Mouse (Mus musculus) adrenal gland, adult 18-20 months (tissue): ENCODE results near the gene Scyl1. TPM values are rescaled to one million over a fixed set of nuclear protein-coding genes. Genes with fewer than 3 reads are reported as not detected.

Experiments used
- DNase-seq, 2 experiments: peaks; one replicate each; pipeline ENCODE4 v3.0.0; 2021 to 2022; ENCODE audit warnings: low spot score in 2 of 2
- total RNA-seq, 2 experiments: library from RNA; stranded (reverse); gene quantifications; 1 replicate in 1 of 2; 2 replicates in 1 of 2; pipeline ENCODE4 v1.2.3; 2021

Scyl1 gene
- total RNA-seq, 2 experiments from 2014 or later, result 92.3 to 105 TPM

- DNase-seq, result no peak
These were observed 32.7 kb upstream of the Scyl1 start for GRCm38 (mm10) chr19:5803881-5804279.

GRCm38 (mm10) chr19:5803041-5803880 is 32.0 kb upstream of the Scyl1 start:
- peak; percentile 100 for DNase-seq

GRCm38 (mm10) chr19:5802787-5803040 is 31.5 kb upstream of the Scyl1 start:
- DNase-seq, result no peak

GRCm38 (mm10) chr19:5802011-5802786 is 31.0 kb upstream of the Scyl1 start:
- DNase-seq, result peak; percentile 99

- no peak for DNase-seq
These were observed 30.3 kb upstream of the Scyl1 start for GRCm38 (mm10) chr19:5801432-5801964.

GRCm38 (mm10) chr19:5800632-5801431 is 29.6 kb upstream of the Scyl1 start:
- no peak for DNase-seq

- DNase-seq, result no peak
These were observed 29.1 kb upstream of the Scyl1 start for GRCm38 (mm10) chr19:5800350-5800631.

DNA sequence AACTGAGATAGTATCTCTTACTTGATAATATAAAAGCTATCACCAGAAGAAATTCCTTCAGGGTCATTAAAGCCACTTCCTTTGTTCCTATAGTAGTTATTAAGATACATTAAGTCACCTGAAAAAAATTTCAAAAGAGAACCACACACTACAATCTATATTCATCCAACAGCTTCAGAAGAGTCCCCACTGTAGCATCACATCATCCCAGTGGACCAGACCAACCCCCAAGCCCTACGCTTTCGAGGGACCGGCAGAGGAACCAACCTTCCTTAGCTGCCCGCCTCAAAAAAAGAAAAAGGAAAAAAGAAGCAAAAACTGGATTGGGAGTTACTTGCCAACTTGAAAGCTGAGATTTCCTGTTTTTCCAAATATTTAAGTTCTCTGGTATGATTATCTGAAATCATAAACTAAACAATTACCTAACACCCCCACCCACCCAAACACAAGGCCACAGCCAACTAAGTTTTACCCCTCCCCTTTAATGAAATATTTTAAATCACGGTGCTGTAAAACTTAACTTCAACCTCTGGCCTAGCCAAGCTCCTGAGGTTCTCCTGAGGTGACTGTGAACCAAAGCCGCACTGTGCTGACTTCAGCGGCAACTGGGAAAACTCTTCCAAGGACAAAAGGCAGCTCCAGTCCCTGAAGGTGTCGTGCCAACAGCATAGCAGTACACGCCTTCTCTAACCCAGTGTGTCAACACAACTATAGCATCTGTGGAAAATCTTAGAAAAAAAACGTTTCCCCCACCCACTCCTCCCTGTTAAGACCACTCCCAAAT is 28.5 kb upstream of the Scyl1 start:
- no peak for DNase-seq

GRCm38 (mm10) chr19:5798700-5799479 is 27.7 kb upstream of the Scyl1 start:
- DNase-seq, result no peak

DNA sequence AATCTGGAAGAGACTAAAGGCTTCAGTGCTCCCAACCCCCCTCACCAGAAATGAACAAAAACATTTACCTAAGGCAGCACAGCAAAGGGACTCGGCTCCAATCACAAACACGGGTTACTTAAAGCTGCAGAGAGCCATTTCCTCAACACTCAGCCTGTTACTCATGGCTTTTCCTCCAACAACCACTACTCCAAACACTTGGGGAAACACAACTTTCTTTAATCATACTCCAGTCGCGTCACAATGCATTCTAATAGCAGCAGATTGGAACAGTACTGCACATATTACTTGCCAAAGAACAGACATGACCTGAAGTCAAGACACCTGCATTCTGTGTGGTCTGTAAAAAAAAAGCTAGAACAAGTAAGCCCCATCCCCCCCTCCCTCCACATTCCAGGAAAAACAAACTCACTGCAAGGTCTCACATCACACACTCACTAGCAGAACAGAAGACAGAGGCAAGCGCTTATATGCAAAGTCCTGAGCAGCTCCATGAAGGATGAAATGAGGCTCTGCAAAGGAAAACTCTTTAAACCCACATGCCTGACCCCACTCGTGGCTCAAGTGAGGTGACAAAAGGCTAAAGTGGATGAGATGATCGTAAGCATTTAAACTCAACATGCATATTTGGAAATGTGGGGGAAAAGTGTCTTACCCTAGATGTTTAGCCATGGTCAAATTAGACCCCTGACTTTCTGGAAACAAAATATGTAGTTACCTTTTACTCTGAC is 26.3 kb upstream of the Scyl1 start:
- DNase-seq, result no peak

DNA sequence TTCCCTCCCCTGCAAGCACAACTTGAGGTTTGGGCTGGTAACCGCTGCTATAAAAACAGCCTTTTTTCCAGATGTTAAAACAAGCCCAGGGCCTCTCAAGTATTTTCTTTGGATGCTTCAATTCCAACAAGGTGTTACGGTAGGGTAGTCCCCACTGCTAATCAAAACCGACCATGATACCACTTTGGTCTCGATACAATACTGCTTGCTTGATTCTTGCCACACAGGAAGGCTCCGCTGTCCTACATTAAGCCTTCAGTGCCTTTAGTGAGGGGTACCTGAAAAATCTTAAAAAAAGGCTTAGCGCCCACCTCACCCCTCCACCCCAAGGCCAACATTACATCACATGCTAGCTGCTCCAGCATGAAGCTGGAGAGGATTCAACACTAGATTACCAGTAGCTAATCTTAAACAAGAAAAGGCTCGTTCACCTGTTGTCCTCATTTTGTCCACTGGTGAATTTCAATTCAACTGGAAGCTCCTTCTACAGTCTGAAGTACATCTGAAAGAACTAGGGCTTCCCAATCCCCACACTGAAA is 25.4 kb upstream of the Scyl1 start:
- DNase-seq, result no peak

DNA sequence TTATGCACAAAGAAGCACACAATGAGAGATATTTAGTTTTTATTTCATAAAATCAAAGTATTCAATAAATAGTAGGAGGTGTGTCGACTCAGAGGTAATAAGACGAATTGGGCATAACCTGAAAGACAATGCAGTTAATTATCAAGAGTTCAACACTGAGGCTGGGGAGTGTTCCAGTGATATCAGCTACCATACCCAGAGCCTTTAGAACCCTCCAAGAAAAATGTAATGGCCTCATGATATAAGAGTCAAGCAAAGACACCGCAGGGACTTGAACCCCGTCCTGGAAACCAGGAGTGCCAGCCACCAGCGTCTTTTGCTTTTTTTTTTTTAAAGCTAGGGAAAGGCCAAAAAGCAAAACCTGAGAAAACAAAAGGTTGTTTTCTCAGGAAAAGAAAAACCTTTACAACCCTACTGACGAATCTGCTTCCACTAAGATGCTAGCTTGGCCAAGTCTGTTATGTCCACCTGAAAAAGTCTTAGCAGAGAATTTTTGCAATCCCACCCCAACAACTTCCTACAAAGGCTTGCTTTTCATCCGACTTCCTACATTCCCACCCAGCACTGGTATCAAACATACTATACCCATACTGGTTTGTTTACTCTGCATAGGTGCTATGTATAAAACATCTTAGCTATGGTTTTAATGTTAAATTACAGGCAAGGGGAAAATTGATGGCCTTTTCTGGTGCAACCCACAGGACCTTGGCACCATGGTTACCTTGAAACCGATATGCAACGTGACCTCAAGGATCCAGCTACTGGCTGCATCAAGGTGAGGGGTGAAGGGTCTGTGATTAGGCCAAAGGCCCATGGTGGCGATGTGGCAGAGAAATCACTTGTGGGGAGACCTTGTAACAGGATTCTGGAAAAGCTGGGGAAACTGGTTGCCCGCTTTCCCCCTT is 24.7 kb upstream of the Scyl1 start:
- DNase-seq, result no peak

DNA sequence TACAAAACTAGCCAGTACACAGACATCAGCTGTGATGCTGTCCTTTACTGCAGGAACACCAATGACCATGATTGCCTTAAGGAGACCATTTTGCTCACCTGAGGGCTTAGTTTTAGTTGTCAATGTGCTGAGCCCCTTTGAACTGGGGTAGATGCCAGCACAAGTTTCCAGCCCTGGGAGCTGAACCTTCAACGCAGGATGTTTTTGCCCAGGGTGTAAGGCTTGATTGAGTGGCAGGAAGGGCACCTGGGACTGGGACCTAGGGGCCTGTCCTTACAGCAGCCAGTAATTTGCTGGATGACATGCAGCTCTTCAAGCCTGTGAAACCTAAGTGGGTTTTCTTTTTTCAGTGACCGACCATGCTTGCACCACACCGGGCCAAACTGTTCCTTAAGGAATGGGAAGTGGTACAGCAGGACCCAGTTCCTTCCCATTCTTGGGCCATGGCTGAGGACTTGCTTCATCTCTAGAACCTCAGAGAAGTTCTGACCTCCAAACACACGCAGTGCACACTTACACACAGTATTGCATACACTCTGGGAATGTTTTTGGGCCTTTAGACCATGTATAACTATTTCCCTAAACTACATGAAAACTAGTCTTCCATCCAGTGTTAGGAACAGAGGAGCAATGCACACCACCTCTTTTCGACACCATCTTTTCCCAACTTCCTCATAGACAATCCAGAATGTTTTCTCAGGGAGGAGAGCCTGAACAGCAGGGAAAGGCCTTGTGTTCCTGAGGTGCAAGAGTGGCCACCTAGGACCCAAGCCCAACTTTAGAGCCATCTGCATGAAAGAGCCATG is 23.8 kb upstream of the Scyl1 start:
- DNase-seq, result peak; percentile 46 to 53

DNA sequence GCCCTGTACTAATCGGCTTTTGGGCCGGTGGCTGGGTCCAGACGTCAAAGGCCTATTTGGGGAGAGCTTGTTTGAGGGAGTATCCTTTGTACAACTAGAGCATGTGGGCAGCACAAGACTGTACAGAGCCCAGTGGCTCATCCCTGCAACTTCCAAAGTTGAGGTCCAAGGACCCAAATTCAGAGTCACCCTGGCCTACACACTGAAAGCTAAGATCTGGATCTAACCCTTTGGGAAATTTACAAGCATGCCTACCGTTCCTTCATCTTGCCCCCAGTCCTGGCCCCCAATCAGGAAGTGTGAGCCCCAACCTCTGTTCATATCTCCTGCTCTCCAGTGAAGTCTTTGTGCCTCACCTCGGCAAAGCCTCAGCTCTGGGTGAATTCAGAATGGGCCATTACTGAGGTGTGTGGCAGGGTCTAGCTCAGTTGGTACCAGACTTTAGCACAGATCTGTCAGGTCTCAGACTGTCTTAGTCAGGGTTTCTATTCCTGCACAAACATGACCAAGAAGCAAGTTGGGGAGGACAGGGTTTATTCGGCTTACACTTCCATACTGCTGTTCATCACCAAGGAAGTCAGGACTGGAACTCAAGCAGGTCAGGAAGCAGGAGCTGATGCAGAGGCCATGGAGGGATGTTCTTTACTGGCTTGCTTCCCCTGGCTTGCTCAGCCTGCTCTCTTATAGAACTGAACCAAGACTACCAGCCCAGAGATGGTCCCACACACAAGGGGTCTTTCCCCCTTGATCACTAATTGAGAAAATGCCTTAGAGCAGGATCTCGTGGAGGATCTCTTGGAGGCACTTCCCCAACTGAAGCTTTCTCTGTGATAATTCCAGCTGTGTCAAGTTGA is 22.9 kb upstream of the Scyl1 start:
- DNase-seq, result peak in 1 of 2 experiments; percentile 53

- peak in 1 of 2 experiments; percentile 48 for DNase-seq
These were observed 21.9 kb upstream of the Scyl1 start for GRCm38 (mm10) chr19:5793116-5793515.

DNA sequence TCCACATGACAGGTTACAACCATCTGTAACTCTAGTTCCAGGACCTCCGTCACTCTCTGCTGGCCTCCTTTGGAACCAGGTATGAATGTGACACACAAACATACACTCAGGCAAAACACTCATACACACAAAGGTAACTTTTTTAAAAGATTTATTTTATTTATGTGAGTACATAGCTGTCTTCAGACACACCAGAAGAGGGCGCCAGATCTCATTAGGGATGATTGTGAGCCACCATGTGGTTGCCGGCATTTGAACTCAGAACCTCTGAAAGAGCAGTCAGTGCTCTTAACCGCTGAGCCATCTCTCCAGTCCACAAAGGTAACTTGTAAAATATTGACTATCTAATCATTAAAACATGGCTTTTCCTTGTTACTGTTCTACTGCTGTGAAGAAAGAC is 20.1 kb upstream of the Scyl1 start:
- no peak for DNase-seq
